Mouse (Mus musculus) brain, embryonic 18.5 days (tissue): ENCODE measurements at regions not wholly inside any gene's neighbourhood (a gene's known extent, or its start where the extent isn't known, plus 50 kb on each side); places are given as distances from the start of the nearest gene placed in this dataset.

Experiments used
- DNase-seq: peaks from one replicate; pipeline ENCODE4 v3.0.0-alpha.2; 2012; ENCODE audit warnings: low read depth, low spot score

DNA sequence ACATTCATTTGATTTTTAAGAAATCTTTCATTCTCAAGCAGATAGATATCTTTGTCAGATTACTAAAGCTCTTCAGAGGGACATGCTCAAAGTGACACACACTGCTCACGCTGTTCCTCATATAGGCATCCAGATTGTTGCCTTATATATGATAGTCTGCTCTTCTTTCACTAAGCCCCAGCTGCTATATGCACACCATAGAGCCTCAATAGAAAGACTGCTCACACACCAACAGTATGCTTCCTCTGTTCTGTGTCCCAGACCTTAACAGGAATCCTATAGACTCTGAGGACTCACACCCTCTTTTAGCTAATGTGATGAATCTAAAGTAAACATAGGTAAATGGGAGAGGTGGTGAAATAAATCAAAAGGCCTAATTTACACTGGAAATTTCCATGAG lies 561.8 kb downstream of the Smarca1 start:
- no peak for DNase-seq

GRCm38 (mm10) chrX:47328817-47329216 lies 564.0 kb downstream of the Smarca1 start:
- DNase-seq = peak; percentile 12

- DNase-seq = no peak
Measured at GRCm38 (mm10) chrX:47315810-47316209, 577.0 kb downstream of the Smarca1 start.

GRCm38 (mm10) chrX:47307140-47307539 lies 585.6 kb downstream of the Smarca1 start:
- no peak for DNase-seq

DNA sequence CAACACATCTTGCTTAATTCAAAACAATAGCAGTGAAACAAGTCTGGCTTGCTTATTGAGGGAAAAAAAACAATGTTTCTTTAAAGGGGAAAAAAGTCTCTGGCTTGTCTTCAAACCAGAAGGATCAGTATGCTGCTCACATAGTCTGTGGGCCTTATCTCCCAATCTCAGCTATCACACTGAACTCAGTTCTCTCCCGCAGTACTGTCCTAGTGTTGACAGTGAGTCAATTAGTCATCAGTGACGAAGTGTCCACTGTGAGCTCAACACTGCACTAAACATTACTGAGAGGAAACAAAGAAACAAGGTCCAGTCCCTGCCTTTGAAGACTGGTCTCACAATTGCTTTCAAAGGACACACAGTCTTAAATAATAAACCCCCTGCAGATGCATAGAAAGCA lies 589.2 kb downstream of the Smarca1 start:
- no peak for DNase-seq

GRCm38 (mm10) chrX:47292548-47293147 lies 600.1 kb downstream of the Smarca1 start:
- no peak for DNase-seq
